Mouse (Mus musculus) liver, embryonic 12.5 days (tissue): ENCODE measurements at regions not wholly inside any gene's neighbourhood (a gene's known extent, or its start where the extent isn't known, plus 50 kb on each side); places are given as distances from the start of the nearest gene placed in this dataset.

ENCODE experiments used
- ATAC-seq: fragments of 200-750 bp; cut with Nextera tagmentation; 2 replicates; pipeline ENCODE4 v1.8.0; 2017; ENCODE audit warnings: moderate number of reproducible peaks, mild to moderate bottlenecking, moderate library complexity
- H3K27ac ChIP-seq: fragments of 300-500 bp; sonication (generic); 2 replicates; pipeline ENCODE4 v1.5.1; 2016; ENCODE audit warnings: mild to moderate bottlenecking
- H3K27me3 ChIP-seq: fragments of 300-500 bp; sonication (generic); replicated peaks from 2 replicates; pipeline ENCODE4 v1.6.1; 2016; ENCODE audit warnings: mild to moderate bottlenecking, moderate library complexity
- H3K36me3 ChIP-seq: fragments of 300-500 bp; sonication (generic); 2 replicates; pipeline ENCODE4 v1.6.1; 2016; ENCODE audit warnings: mild to moderate bottlenecking, moderate library complexity
- H3K4me1 ChIP-seq: fragments of 300-500 bp; sonication (generic); 2 replicates; pipeline ENCODE4 v1.6.1; 2016
- H3K4me2 ChIP-seq: fragments of 300-500 bp; sonication (generic); 2 replicates; pipeline ENCODE4 v1.6.1; 2016; ENCODE audit warnings: mild to moderate bottlenecking, moderate library complexity
- H3K4me3 ChIP-seq: fragments of 300-500 bp; sonication (generic); 2 replicates; pipeline ENCODE4 v1.5.1; 2016; ENCODE audit warnings: mild to moderate bottlenecking, moderate library complexity
- H3K9ac ChIP-seq: fragments of 300-500 bp; sonication (generic); 2 replicates; pipeline ENCODE4 v1.6.1; 2016; ENCODE audit warnings: mild to moderate bottlenecking, moderate library complexity
- H3K9me3 ChIP-seq: fragments of 300-500 bp; sonication (generic); replicated peaks from 2 replicates; pipeline ENCODE4 v1.6.1; 2016; ENCODE audit warnings: mild to moderate bottlenecking, moderate library complexity
- WGBS: fragments of 180-500 bp; shearing (Covaris S2); methylation state at CpG from one replicate; pipeline ENCODE4 v1.1.7; 2016; ENCODE audit not compliant: insufficient replicate concordance; 5-methylcytosine and 5-hydroxymethylcytosine counted together

DNA sequence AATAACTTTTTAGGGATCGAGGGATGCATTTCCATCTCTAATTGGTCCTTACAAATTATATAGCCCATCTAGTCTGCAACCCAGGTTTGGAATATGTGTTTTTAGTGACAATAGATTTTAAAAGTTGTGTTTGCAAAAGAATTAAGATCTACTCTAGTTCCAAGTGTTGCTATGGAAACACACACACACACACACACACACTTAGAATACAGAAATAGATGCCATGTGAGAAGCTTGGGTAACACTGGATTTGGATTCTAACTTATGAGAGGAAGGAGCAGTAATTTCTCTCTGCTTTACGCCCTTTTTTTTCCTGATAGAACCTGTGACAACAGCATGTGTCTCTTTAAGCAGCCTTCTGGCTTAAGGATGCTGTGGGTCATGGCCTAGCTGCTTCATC lies 297.8 kb downstream of the Etaa1 start:
- no peaks in the 10 kb centered on the region for H3K4me1 ChIP-seq
- no peaks in the 10 kb centered on the region for H3K9me3 ChIP-seq
- 69% methylated on average over 2 of the region's 2 CpGs for WGBS
- no peaks in the 10 kb centered on the region for H3K36me3 ChIP-seq
- H3K4me3 ChIP-seq = no peak overlapping the region
- H3K27ac ChIP-seq = no peak overlapping the region
- no peak overlapping the region for H3K9ac ChIP-seq
- H3K4me2 ChIP-seq = no peak overlapping the region
- no peak for ATAC-seq
- H3K27me3 ChIP-seq = no peaks in the 10 kb centered on the region

DNA sequence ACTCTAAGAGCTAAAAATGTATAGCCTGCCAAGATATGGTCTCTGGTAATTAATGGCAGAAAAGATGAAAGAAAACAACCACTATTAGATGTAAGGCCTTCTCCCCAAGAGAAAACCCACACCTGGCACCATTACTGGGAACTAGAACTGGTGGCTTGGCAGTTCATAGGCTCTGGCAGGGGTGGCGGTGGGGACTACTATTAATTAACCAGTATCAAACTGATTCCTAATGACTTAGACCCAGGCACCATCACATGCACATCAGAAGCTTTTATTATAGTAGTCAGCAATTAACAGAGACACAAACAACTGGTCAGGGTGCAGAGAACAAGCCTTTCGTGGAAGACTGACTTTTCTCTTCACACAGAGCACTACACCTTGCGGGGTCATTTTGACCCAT lies 296.0 kb downstream of the Etaa1 start:
- no peak for ATAC-seq
- Histone ChIP-seq H3K4me1 (no peaks in the 10 kb centered on the region), H3K9ac (no peak overlapping the region), H3K27me3 (no peaks in the 10 kb centered on the region), H3K36me3 (no peaks in the 10 kb centered on the region), H3K4me3 (no peak overlapping the region), H3K4me2 (no peak overlapping the region), H3K27ac (no peak overlapping the region), H3K9me3 (no peaks in the 10 kb centered on the region)
- 69% methylated on average over 3 of the region's 3 CpGs for WGBS

GRCm38 (mm10) chr11:17658289-17658688 lies 295.4 kb downstream of the Etaa1 start:
- WGBS = 85% methylated on average over 3 of the region's 3 CpGs

GRCm38 (mm10) chr11:17658717-17659116 lies 295.0 kb downstream of the Etaa1 start:
- Histone ChIP-seq H3K27me3 (no peaks in the 10 kb centered on the region), H3K9me3 (no peaks in the 10 kb centered on the region), H3K9ac (no peak overlapping the region), H3K4me1 (no peaks in the 10 kb centered on the region), H3K27ac (no peak overlapping the region), H3K4me2 (no peak overlapping the region), H3K36me3 (no peaks in the 10 kb centered on the region), H3K4me3 (no peak overlapping the region)
- WGBS = 71% methylated on average over 4 of the region's 4 CpGs
- no peak for ATAC-seq

More at GRCm38 (mm10) chr11:17658289-17658688, 295.4 kb downstream of the Etaa1 start:
- H3K4me3 ChIP-seq = no peak overlapping the region
- no peaks in the 10 kb centered on the region for H3K36me3 ChIP-seq
- H3K4me2 ChIP-seq = no peak overlapping the region
- H3K27me3 ChIP-seq = no peaks in the 10 kb centered on the region
- H3K9ac ChIP-seq = no peak overlapping the region
- no peaks in the 10 kb centered on the region for H3K9me3 ChIP-seq
- no peak overlapping the region for H3K27ac ChIP-seq
- no peak for ATAC-seq
- no peaks in the 10 kb centered on the region for H3K4me1 ChIP-seq

DNA sequence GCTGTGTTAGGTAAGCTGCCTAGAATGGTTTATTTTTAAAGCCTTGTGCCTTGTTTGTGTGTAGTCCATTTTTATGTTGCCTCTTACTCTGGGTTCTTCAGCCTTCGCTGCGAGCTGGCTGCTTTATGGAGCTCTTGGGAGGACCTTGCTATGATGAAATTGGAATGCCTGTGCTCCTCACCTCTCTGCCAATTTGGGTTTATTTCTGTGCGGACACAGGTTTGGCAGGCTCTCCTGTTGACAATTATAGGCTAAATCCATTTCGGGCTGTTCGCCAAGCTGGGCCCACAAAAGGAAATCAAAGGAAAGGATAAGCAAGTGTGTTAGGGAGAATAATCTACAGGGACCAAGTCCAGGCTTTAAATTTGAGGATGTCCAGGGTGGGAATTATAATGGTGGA lies 289.8 kb downstream of the Etaa1 start:
- 77% methylated on average over 5 of the region's 5 CpGs for WGBS
- Histone ChIP-seq H3K9me3 (no peaks in the 10 kb centered on the region), H3K4me2 (no peak overlapping the region), H3K4me1 (no peaks in the 10 kb centered on the region), H3K36me3 (no peaks in the 10 kb centered on the region), H3K4me3 (no peak overlapping the region), H3K27ac (no peak overlapping the region), H3K27me3 (no peaks in the 10 kb centered on the region), H3K9ac (no peak overlapping the region)
- ATAC-seq = no peak

GRCm38 (mm10) chr11:17665624-17666552 lies 287.8 kb downstream of the Etaa1 start:
- Histone ChIP-seq H3K9me3 (no peaks in the 10 kb centered on the region), H3K4me2 (no peak overlapping the region), H3K4me3 (no peak overlapping the region), H3K36me3 (no peaks in the 10 kb centered on the region), H3K9ac (no peak overlapping the region), H3K27ac (no peak overlapping the region), H3K4me1 (no peaks in the 10 kb centered on the region), H3K27me3 (no peaks in the 10 kb centered on the region)
- no peak for ATAC-seq
- 71% methylated on average over 11 of the region's 11 CpGs for WGBS

DNA sequence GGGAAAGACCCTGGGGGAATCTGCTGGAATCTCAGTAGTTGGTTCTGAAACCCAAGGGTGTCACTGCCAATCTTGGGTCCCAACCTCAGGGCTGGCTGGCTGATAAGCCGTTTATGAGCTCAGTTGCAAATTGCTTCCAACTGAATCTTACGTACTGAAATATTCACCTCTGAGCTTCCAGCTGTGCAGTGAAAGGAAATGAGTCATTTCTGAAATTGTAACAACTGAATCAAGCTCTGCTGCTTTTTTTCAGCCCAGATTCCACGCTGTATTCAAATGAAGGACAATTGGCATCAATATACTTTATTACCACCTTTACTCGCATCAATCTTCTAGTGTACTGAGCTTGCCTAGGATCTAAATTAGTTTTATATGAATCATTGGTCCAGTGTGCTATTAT lies 272.7 kb downstream of the Etaa1 start:
- Histone ChIP-seq H3K4me1 (no peaks in the 10 kb centered on the region), H3K4me3 (no peak overlapping the region), H3K27me3 (no peaks in the 10 kb centered on the region), H3K4me2 (no peak overlapping the region), H3K9ac (no peak overlapping the region), H3K36me3 (no peaks in the 10 kb centered on the region), H3K9me3 (no peaks in the 10 kb centered on the region), H3K27ac (no peak overlapping the region)
- 62% methylated on average over 4 of the region's 4 CpGs for WGBS
- ATAC-seq = no peak

- WGBS = 34% methylated on average over 4 of the region's 4 CpGs
- no peak overlapping the region for H3K9ac ChIP-seq
- no peaks in the 10 kb centered on the region for H3K36me3 ChIP-seq
- H3K4me3 ChIP-seq = no peak overlapping the region
- H3K27ac ChIP-seq = no peak overlapping the region
- H3K9me3 ChIP-seq = no peaks in the 10 kb centered on the region
- H3K27me3 ChIP-seq = no peaks in the 10 kb centered on the region
- no peak overlapping the region for H3K4me2 ChIP-seq
- ATAC-seq = no peak
- H3K4me1 ChIP-seq = no peaks in the 10 kb centered on the region
Measured at GRCm38 (mm10) chr11:17685711-17686113, 268.0 kb downstream of the Etaa1 start.

- H3K9ac ChIP-seq = no peak overlapping the region
- ATAC-seq = no peak
- 38% methylated on average over 2 of the region's 2 CpGs for WGBS
Measured at GRCm38 (mm10) chr11:17686806-17687205, 266.9 kb downstream of the Etaa1 start.

DNA sequence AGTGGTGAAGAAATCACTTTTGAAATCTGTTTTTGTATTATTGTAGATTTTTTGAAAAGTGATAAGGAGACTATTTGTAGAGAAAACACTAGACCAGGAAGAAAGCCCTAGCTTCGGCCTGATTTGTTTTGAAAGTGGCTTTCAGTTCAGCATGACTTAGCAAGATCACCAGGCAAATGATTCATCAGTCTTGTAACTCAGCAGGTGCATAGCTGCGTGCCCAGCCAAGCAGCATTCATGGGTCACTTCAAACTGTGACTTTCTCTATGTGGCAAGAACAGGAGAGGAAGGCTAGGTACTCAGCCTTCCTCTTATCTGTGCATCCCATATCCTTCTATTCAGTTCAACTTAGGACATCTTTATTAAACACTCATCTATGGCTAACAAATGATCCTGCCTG lies 259.5 kb downstream of the Etaa1 start:
- no peak overlapping the region for H3K4me2 ChIP-seq
- no peak for ATAC-seq
- H3K9ac ChIP-seq = no peak overlapping the region
- no peaks in the 10 kb centered on the region for H3K27me3 ChIP-seq
- no peak overlapping the region for H3K27ac ChIP-seq
- H3K9me3 ChIP-seq = no peaks in the 10 kb centered on the region
- no peaks in the 10 kb centered on the region for H3K4me1 ChIP-seq
- WGBS = 49% methylated on average over 2 of the region's 2 CpGs
- H3K4me3 ChIP-seq = no peak overlapping the region
- H3K36me3 ChIP-seq = no peaks in the 10 kb centered on the region

More at GRCm38 (mm10) chr11:17686806-17687205, 266.9 kb downstream of the Etaa1 start:
- Histone ChIP-seq H3K36me3 (no peaks in the 10 kb centered on the region), H3K4me2 (no peak overlapping the region), H3K27me3 (no peaks in the 10 kb centered on the region), H3K4me1 (no peaks in the 10 kb centered on the region), H3K4me3 (no peak overlapping the region), H3K27ac (no peak overlapping the region), H3K9me3 (no peaks in the 10 kb centered on the region)

- Histone ChIP-seq H3K4me3 (no peak overlapping the region), H3K4me2 (no peak overlapping the region), H3K9me3 (no peaks in the 10 kb centered on the region), H3K27me3 (no peaks in the 10 kb centered on the region), H3K36me3 (no peaks in the 10 kb centered on the region), H3K4me1 (no peaks in the 10 kb centered on the region), H3K27ac (no peak overlapping the region), H3K9ac (no peak overlapping the region)
- ATAC-seq = no peak
Measured at GRCm38 (mm10) chr11:17708769-17709168, 244.9 kb downstream of the Etaa1 start.

GRCm38 (mm10) chr11:17722051-17722450 lies 231.6 kb downstream of the Etaa1 start:
- Histone ChIP-seq H3K4me2 (no peak overlapping the region), H3K9me3 (no peaks in the 10 kb centered on the region), H3K4me3 (no peak overlapping the region), H3K27ac (no peak overlapping the region), H3K27me3 (no peaks in the 10 kb centered on the region), H3K9ac (no peak overlapping the region), H3K36me3 (no peaks in the 10 kb centered on the region), H3K4me1 (no peaks in the 10 kb centered on the region)
- WGBS = 36% methylated on average over 1 of the region's 1 CpGs
- no peak for ATAC-seq
